ENCODE assay signal across 20 mouse cellular contexts in the genomic region with DNA sequence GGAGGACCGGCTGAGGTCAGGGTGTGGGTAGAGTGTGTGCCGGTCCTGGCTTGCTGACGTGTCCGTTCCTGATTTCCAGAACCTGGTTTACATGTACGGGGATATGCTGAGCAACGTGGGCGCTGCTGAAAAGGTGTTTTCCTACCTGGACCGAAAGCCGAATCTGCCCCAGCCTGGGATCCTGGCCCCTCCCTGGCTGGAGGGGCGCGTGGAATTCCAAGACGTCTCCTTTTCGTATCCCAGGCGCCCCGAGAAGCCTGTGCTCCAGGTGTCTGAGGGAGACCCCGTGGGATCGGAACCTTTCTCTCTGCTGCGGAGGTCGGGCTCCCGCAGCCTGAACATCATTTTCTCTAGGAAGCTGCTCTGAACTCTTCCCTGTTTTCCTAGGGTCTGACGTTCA. TPM values are rescaled to one million over a fixed set of nuclear protein-coding genes. Genes with fewer than 3 reads are reported as not detected.
DNase-seq lines count a peak whose midpoint lies in the region; ATAC-seq and TF ChIP-seq lines count a peak whose summit lies in the region.
"Had no signal": no experiment of that assay in that cellular context is flagged by ENCODE, and none has a peak within 500 bp of the region (broad histone marks: within the 10 kb centered on the region; RNA-seq: fewer than 3 reads in every experiment).

No protein-coding gene starts in this region.

- no peaks in the 10 kb centered on the region for H3K36me3 ChIP-seq in kidney, embryonic 15.5 days
- H3K36me3 ChIP-seq in stomach, embryonic 15.5 days, result no peaks in the 10 kb centered on the region
- H3K36me3 ChIP-seq in stomach, postnatal 0 days (ENCODE audit: control insufficient read depth, insufficient read depth, low read length), result no peaks in the 10 kb centered on the region
- H3K36me3 ChIP-seq in embryonic facial prominence, embryonic 13.5 days, result no peaks in the 10 kb centered on the region
- H3K36me3 ChIP-seq in hindbrain, postnatal 0 days (ENCODE audit: insufficient read depth, low read length), result no peaks in the 10 kb centered on the region
- H3K36me3 ChIP-seq: liver, embryonic 15.5 days had no signal

- TF ChIP-seq CTCF in stomach, postnatal 0 days (IDR thresholded peaks at IDR 0.05; ENCODE audit: low read depth), result no peak
- no peak for TF ChIP-seq CTCF in hindbrain, postnatal 0 days (IDR thresholded peaks at IDR 0.05; ENCODE audit: low read depth)

- H3K9ac ChIP-seq in kidney, embryonic 15.5 days, result no peak overlapping the region
- no peak overlapping the region for H3K9ac ChIP-seq in stomach, embryonic 15.5 days
- no peak overlapping the region for H3K9ac ChIP-seq in stomach, postnatal 0 days (ENCODE audit: low read length)
- H3K9ac ChIP-seq in embryonic facial prominence, embryonic 13.5 days, result no peak overlapping the region
- H3K9ac ChIP-seq in hindbrain, postnatal 0 days (replicated peaks; ENCODE audit: low read length), result no peak overlapping the region
- H3K9ac ChIP-seq: liver, embryonic 15.5 days had no signal

- intact Hi-C loops in left cerebral cortex, postnatal 14 days (cut with DNase I), result no loop called here

- H3K9me3 ChIP-seq in kidney, embryonic 15.5 days (replicated peaks), result no peaks in the 10 kb centered on the region
- H3K9me3 ChIP-seq in stomach, embryonic 15.5 days, result no peaks in the 10 kb centered on the region
- no peaks in the 10 kb centered on the region for H3K9me3 ChIP-seq in stomach, postnatal 0 days (ENCODE audit: control insufficient read depth, low read length)
- H3K9me3 ChIP-seq in embryonic facial prominence, embryonic 13.5 days, result 0 out of 2 replicates have a peak, but pooled peaks cover 3% of the 10 kb centered on the region
- no peaks in the 10 kb centered on the region for H3K9me3 ChIP-seq in hindbrain, postnatal 0 days (ENCODE audit: low read length)
- H3K9me3 ChIP-seq: liver, embryonic 15.5 days had no signal

- no peak overlapping the region for H3K4me3 ChIP-seq in kidney, embryonic 15.5 days (replicated peaks)
- no peak overlapping the region for H3K4me3 ChIP-seq in stomach, embryonic 15.5 days (replicated peaks)
- no peak overlapping the region for H3K4me3 ChIP-seq in stomach, postnatal 0 days (ENCODE audit: low read depth, low read length)
- no peak overlapping the region for H3K4me3 ChIP-seq in embryonic facial prominence, embryonic 13.5 days
- no peak overlapping the region; the same call in 1 of the 2 replicates for H3K4me3 ChIP-seq in hindbrain, postnatal 0 days (ENCODE audit: low read length)
- H3K4me3 ChIP-seq: heart, adult 2 months; layer of hippocampus, adult 2 months; liver, embryonic 15.5 days; myocyte had no signal

- 42% methylated on average over 21 of the region's 21 CpGs for WGBS in kidney, embryonic 15.5 days
- WGBS in stomach, embryonic 15.5 days, result 53% methylated on average over 21 of the region's 21 CpGs
- WGBS in stomach, postnatal 0 days, result 44% methylated on average over 21 of the region's 21 CpGs
- 44% methylated on average over 21 of the region's 21 CpGs for WGBS in embryonic facial prominence, embryonic 13.5 days
- WGBS in hindbrain, postnatal 0 days, result 41% methylated on average over 21 of the region's 21 CpGs

- no peak for DNase-seq in kidney, postnatal 4 days
- no peak for DNase-seq in stomach, postnatal 0 days (ENCODE audit: low spot score)
- no peak for DNase-seq in hindbrain, postnatal 0 days (ENCODE audit: low spot score)
- no peak for DNase-seq in left cerebral cortex, postnatal 14 days (ENCODE audit: low spot score in 2 of 2)
- DNase-seq in embryo, embryonic 11 days, result no peak
- DNase-seq: adrenal gland, postnatal 36 days; cerebellum, adult 2 months; gastrocnemius, postnatal 10 days; left cerebral cortex, postnatal 4 days; right cerebral cortex, adult 18-20 months had no signal

- H3K27ac ChIP-seq in kidney, embryonic 15.5 days, result no peak overlapping the region
- no peak overlapping the region for H3K27ac ChIP-seq in stomach, embryonic 15.5 days
- H3K27ac ChIP-seq in stomach, postnatal 0 days (replicated peaks), result no peak overlapping the region
- H3K27ac ChIP-seq in embryonic facial prominence, embryonic 13.5 days, result no peak overlapping the region
- H3K27ac ChIP-seq in hindbrain, postnatal 0 days, result no peak overlapping the region
- H3K27ac ChIP-seq: heart, adult 2 months; layer of hippocampus, adult 2 months; liver, embryonic 15.5 days had no signal

- ATAC-seq in kidney, embryonic 15.5 days (replicated peaks; ENCODE audit: low FRiP score), result no peak
- ATAC-seq in stomach, embryonic 15.5 days (ENCODE audit: insufficient read depth, low FRiP score, low read depth), result no peak
- no peak for ATAC-seq in stomach, postnatal 0 days (ENCODE audit: low FRiP score, low TSS enrichment)
- no peak for ATAC-seq in embryonic facial prominence, embryonic 13.5 days (ENCODE audit: insufficient number of reproducible peaks, insufficient read depth, low FRiP score, low TSS enrichment, low read depth)
- no peak for ATAC-seq in hindbrain, postnatal 0 days
- ATAC-seq: lung, postnatal 0 days had no signal

- no peak for TF ChIP-seq EP300 in stomach, postnatal 0 days (optimal IDR thresholded peaks at IDR 0.05)

- H3K27me3 ChIP-seq in kidney, embryonic 15.5 days, result peaks cover 73% of the 10 kb centered on the region
- H3K27me3 ChIP-seq in stomach, embryonic 15.5 days (replicated peaks), result peaks cover 26% of the 10 kb centered on the region
- no peaks in the 10 kb centered on the region for H3K27me3 ChIP-seq in stomach, postnatal 0 days (ENCODE audit: control insufficient read depth, insufficient read depth, low read length)
- peaks cover 81% of the 10 kb centered on the region for H3K27me3 ChIP-seq in embryonic facial prominence, embryonic 13.5 days
- H3K27me3 ChIP-seq in hindbrain, postnatal 0 days (ENCODE audit: insufficient read depth, low read length), result peaks cover 9% of the 10 kb centered on the region

- H3K4me2 ChIP-seq in kidney, embryonic 15.5 days, result peak overlapping the region; percentile 33
- 0 out of 2 replicates have a peak overlapping the region, but pooled peaks have one; percentile 8 for H3K4me2 ChIP-seq in stomach, embryonic 15.5 days
- H3K4me2 ChIP-seq in stomach, postnatal 0 days (replicated peaks; ENCODE audit: low read depth), result no peak overlapping the region
- peak overlapping the region; percentile 31 for H3K4me2 ChIP-seq in embryonic facial prominence, embryonic 13.5 days
- 0 out of 2 replicates have a peak overlapping the region, but pooled peaks have one; percentile 5 for H3K4me2 ChIP-seq in hindbrain, postnatal 0 days (ENCODE audit: low read depth, low read length)
- H3K4me2 ChIP-seq: liver, embryonic 15.5 days had no signal

- H3K4me1 ChIP-seq in kidney, embryonic 15.5 days, result 0 out of 2 replicates have a peak, but pooled peaks cover 10% of the 10 kb centered on the region
- no peaks in the 10 kb centered on the region for H3K4me1 ChIP-seq in stomach, embryonic 15.5 days
- no peaks in the 10 kb centered on the region for H3K4me1 ChIP-seq in stomach, postnatal 0 days (replicated peaks; ENCODE audit: control insufficient read depth, insufficient read depth)
- H3K4me1 ChIP-seq in embryonic facial prominence, embryonic 13.5 days, result no peaks in the 10 kb centered on the region
- H3K4me1 ChIP-seq in hindbrain, postnatal 0 days (ENCODE audit: insufficient read depth, low read length), result no peaks in the 10 kb centered on the region

RNA-seq across cellular contexts. Expression of gene Tap2, which starts 10.6 kb away (rescaled TPM):
- polyA plus RNA-seq in kidney, embryonic 15.5 days (2015; fragmentation: Nextera tagmentation; extraction: Ambion mirVana), result 3.5 and 4.1 TPM in 2 replicates
- polyA plus RNA-seq in stomach, embryonic 15.5 days (2015; fragmentation: Nextera tagmentation; extraction: Ambion mirVana), result 5.5 and 7.0 TPM in 2 replicates
- polyA plus RNA-seq in stomach, postnatal 0 days (2015; fragmentation: Nextera tagmentation; extraction: Ambion mirVana), result 5.8 and 5.9 TPM in 2 replicates
- 3.5 and 3.7 TPM in 2 replicates for polyA plus RNA-seq in embryonic facial prominence, embryonic 13.5 days (2015; fragmentation: Nextera tagmentation; extraction: Ambion mirVana)
- 0.89 and 1.8 TPM in 2 replicates for total RNA-seq in hindbrain, postnatal 0 days (2014; rRNA removed)
- 3.8 and 6.5 TPM in 2 replicates for polyA plus RNA-seq in hindbrain, postnatal 0 days (2015; fragmentation: Nextera tagmentation; extraction: Ambion mirVana)
- 1 to 10 TPM; 3.1 to 5.0 TPM for total RNA-seq in left cerebral cortex, postnatal 14 days (2021)

RNA-seq across cellular contexts. Expression of gene Psmb8, which starts 16.4 kb away (rescaled TPM):
- polyA plus RNA-seq in kidney, embryonic 15.5 days (2015; fragmentation: Nextera tagmentation; extraction: Ambion mirVana), result 6.0 and 7.1 TPM in 2 replicates
- 12.1 and 14.6 TPM in 2 replicates for polyA plus RNA-seq in stomach, embryonic 15.5 days (2015; fragmentation: Nextera tagmentation; extraction: Ambion mirVana)
- polyA plus RNA-seq in stomach, postnatal 0 days (2015; fragmentation: Nextera tagmentation; extraction: Ambion mirVana), result 15.5 and 16.2 TPM in 2 replicates
- 4.3 and 5.7 TPM in 2 replicates for polyA plus RNA-seq in embryonic facial prominence, embryonic 13.5 days (2015; fragmentation: Nextera tagmentation; extraction: Ambion mirVana)
- total RNA-seq in hindbrain, postnatal 0 days (2014; rRNA removed), result 2.8 and 5.0 TPM in 2 replicates
- 6.5 and 6.9 TPM in 2 replicates for polyA plus RNA-seq in hindbrain, postnatal 0 days (2015; fragmentation: Nextera tagmentation; extraction: Ambion mirVana)
- 1 to 10 TPM; 2.6 to 2.7 TPM for total RNA-seq in left cerebral cortex, postnatal 14 days (2021)

RNA-seq across cellular contexts. Expression of gene H2-Ob, which starts 24.8 kb away (rescaled TPM):
- 0.13 TPM in 1 of 2 replicates, not detected in the other for polyA plus RNA-seq in kidney, embryonic 15.5 days (2015; fragmentation: Nextera tagmentation; extraction: Ambion mirVana)
- polyA plus RNA-seq in stomach, embryonic 15.5 days (2015; fragmentation: Nextera tagmentation; extraction: Ambion mirVana), result 0.17 and 0.18 TPM in 2 replicates
- 0.13 and 0.16 TPM in 2 replicates for polyA plus RNA-seq in stomach, postnatal 0 days (2015; fragmentation: Nextera tagmentation; extraction: Ambion mirVana)
- not detected in 2 replicates for polyA plus RNA-seq in embryonic facial prominence, embryonic 13.5 days (2015; fragmentation: Nextera tagmentation; extraction: Ambion mirVana)
- total RNA-seq in hindbrain, postnatal 0 days (2014; rRNA removed), result 0.14 and 0.42 TPM in 2 replicates
- 0.13 and 0.35 TPM in 2 replicates for polyA plus RNA-seq in hindbrain, postnatal 0 days (2015; fragmentation: Nextera tagmentation; extraction: Ambion mirVana)
- total RNA-seq in left cerebral cortex, postnatal 14 days (2021), result under 1 TPM in 1 of 2 experiments, not detected in 1; 0.15 TPM
- total RNA-seq: left cerebral cortex, postnatal 4 days had no signal
- polyA plus RNA-seq: forebrain, embryonic 11.5 days; kidney, embryonic 14.5 days; myocyte had no signal

RNA-seq across cellular contexts. Expression of gene Psmb9, which starts 26.4 kb away (rescaled TPM):
- polyA plus RNA-seq in kidney, embryonic 15.5 days (2015; fragmentation: Nextera tagmentation; extraction: Ambion mirVana), result 3.0 and 3.2 TPM in 2 replicates
- 7.9 and 8.1 TPM in 2 replicates for polyA plus RNA-seq in stomach, embryonic 15.5 days (2015; fragmentation: Nextera tagmentation; extraction: Ambion mirVana)
- polyA plus RNA-seq in stomach, postnatal 0 days (2015; fragmentation: Nextera tagmentation; extraction: Ambion mirVana), result 11.9 and 12.8 TPM in 2 replicates
- 2.3 and 3.8 TPM in 2 replicates for polyA plus RNA-seq in embryonic facial prominence, embryonic 13.5 days (2015; fragmentation: Nextera tagmentation; extraction: Ambion mirVana)
- 0.68 and 4.3 TPM in 2 replicates for total RNA-seq in hindbrain, postnatal 0 days (2014; rRNA removed)
- 2.8 and 4.2 TPM in 2 replicates for polyA plus RNA-seq in hindbrain, postnatal 0 days (2015; fragmentation: Nextera tagmentation; extraction: Ambion mirVana)
- 1 to 10 TPM; 1.8 to 2.2 TPM for total RNA-seq in left cerebral cortex, postnatal 14 days (2021)

RNA-seq across cellular contexts. Expression of gene Tap1, which starts 26.6 kb away (rescaled TPM):
- 3.5 and 3.8 TPM in 2 replicates for polyA plus RNA-seq in kidney, embryonic 15.5 days (2015; fragmentation: Nextera tagmentation; extraction: Ambion mirVana)
- 7.5 and 7.7 TPM in 2 replicates for polyA plus RNA-seq in stomach, embryonic 15.5 days (2015; fragmentation: Nextera tagmentation; extraction: Ambion mirVana)
- polyA plus RNA-seq in stomach, postnatal 0 days (2015; fragmentation: Nextera tagmentation; extraction: Ambion mirVana), result 7.0 and 8.3 TPM in 2 replicates
- 8.4 and 9.5 TPM in 2 replicates for polyA plus RNA-seq in embryonic facial prominence, embryonic 13.5 days (2015; fragmentation: Nextera tagmentation; extraction: Ambion mirVana)
- total RNA-seq in hindbrain, postnatal 0 days (2014; rRNA removed), result 14.0 and 14.1 TPM in 2 replicates
- 8.0 and 8.1 TPM in 2 replicates for polyA plus RNA-seq in hindbrain, postnatal 0 days (2015; fragmentation: Nextera tagmentation; extraction: Ambion mirVana)
- total RNA-seq in left cerebral cortex, postnatal 14 days (2021), result 1 to 10 TPM; 2.1 to 2.8 TPM
